Mouse (Mus musculus): ENCODE results near the gene Sema4g.

- TF ChIP-seq ZC3H11A (IDR thresholded peaks at IDR 0.05; ENCODE audit: borderline replicate concordance, low read depth, low read length) = no peak
- no peak for TF ChIP-seq ZNF384 (IDR thresholded peaks at IDR 0.05; ENCODE audit: low read depth, low read length)
These were observed 41.2 kb downstream of the Sema4g start for GRCm38 (mm10) chr19:45030111-45030510.

All from ES-E14 (cell line).